Mouse (Mus musculus) embryonic facial prominence, embryonic 11.5 days (tissue): ENCODE results near the gene Slc35b1. TPM values are rescaled to one million over a fixed set of nuclear protein-coding genes. Genes with fewer than 3 reads are reported as not detected.

Experiments used
- ATAC-seq: fragments of 200-750 bp; cut with Nextera tagmentation; replicated peaks from 2 replicates; pipeline ENCODE4 v1.8.0; 2017; ENCODE audit warnings: low read depth; ENCODE audit not compliant: insufficient number of reproducible peaks, low FRiP score, low TSS enrichment
- DNase-seq: peaks from one replicate; pipeline ENCODE4 v3.0.0-alpha.2; 2015; ENCODE audit warnings: low spot score
- H3K27ac ChIP-seq: fragments of 300-500 bp; sonication (generic); replicated peaks from 2 replicates; pipeline ENCODE4 v1.5.1; 2014; ENCODE audit warnings: mild to moderate bottlenecking, low read depth, low read length, control low read depth
- H3K27me3 ChIP-seq: fragments of 300-500 bp; sonication (generic); 2 replicates; pipeline ENCODE4 v1.6.1; 2014; ENCODE audit warnings: mild to moderate bottlenecking, low read length, moderate library complexity, mixed read lengths; ENCODE audit not compliant: control insufficient read depth, insufficient read depth
- H3K36me3 ChIP-seq: fragments of 300-500 bp; sonication (generic); replicated peaks from 2 replicates; pipeline ENCODE4 v1.6.1; 2014; ENCODE audit warnings: low read depth, mild to moderate bottlenecking, low read length, moderate library complexity, mixed read lengths; ENCODE audit not compliant: control insufficient read depth, insufficient read depth
- H3K4me1 ChIP-seq: fragments of 300-500 bp; sonication (generic); 2 replicates; pipeline ENCODE4 v1.6.1; 2014; ENCODE audit warnings: low read length, mixed read lengths; ENCODE audit not compliant: control insufficient read depth, insufficient read depth
- H3K4me2 ChIP-seq: fragments of 300-500 bp; sonication (generic); 2 replicates; pipeline ENCODE4 v1.6.1; 2014; ENCODE audit warnings: low read depth, mild to moderate bottlenecking, control low read depth, low read length, moderate library complexity
- H3K4me3 ChIP-seq: fragments of 300-500 bp; sonication (generic); 2 replicates; pipeline ENCODE4 v1.5.1; 2014; ENCODE audit warnings: low read depth, low read length, control low read depth
- H3K9ac ChIP-seq: fragments of 300-500 bp; sonication (generic); replicated peaks from 2 replicates; pipeline ENCODE4 v1.6.1; 2014; ENCODE audit warnings: mild to moderate bottlenecking, control low read depth, low read length
- H3K9me3 ChIP-seq: fragments of 300-500 bp; sonication (generic); replicated peaks from 2 replicates; pipeline ENCODE4 v1.6.1; 2016; ENCODE audit warnings: mild to moderate bottlenecking, low read length, inconsistent platforms, mixed read lengths; ENCODE audit not compliant: control insufficient read depth
- WGBS: fragments of 180-500 bp; shearing (Covaris S2); extraction: QIAGEN DNeasy Blood & Tissue Kit; methylation state at CpG from one replicate; pipeline ENCODE4 v1.1.7; 2014; 5-methylcytosine and 5-hydroxymethylcytosine counted together
- polyA plus RNA-seq: library from polyadenylated mRNA; unstranded; fragments of >200 nt; fragmentation: Nextera tagmentation; extraction: Ambion mirVana; gene quantifications from 2 replicates; pipeline ENCODE4 v1.2.1, GENCODE M21; 2014

The Slc35b1 gene
- polyA plus RNA-seq, 1 experiment from 2014 or later, result 125 TPM

GRCm38 (mm10) chr11:95383331-95383986, 1.0 kb upstream of the Slc35b1 start:
- peaks cover 2% of the 10 kb centered on the region for H3K36me3 ChIP-seq
- no peak for ATAC-seq
- WGBS, result 93% methylated on average over 5 of the region's 5 CpGs

GRCm38 (mm10) chr11:95384004-95384318, 531 bp upstream of the Slc35b1 start:
- DNase-seq, result no peak
- no peak overlapping the region for H3K27ac ChIP-seq
- 42% methylated on average over 9 of the region's 9 CpGs for WGBS
- H3K4me1 ChIP-seq, result no peaks in the 10 kb centered on the region; the same call in 1 of the 2 replicates
- peak overlapping the region; percentile 40; the same call in 1 of the 2 replicates for H3K9ac ChIP-seq
- ATAC-seq, result no peak
- no peaks in the 10 kb centered on the region for H3K9me3 ChIP-seq
- peaks cover 5% of the 10 kb centered on the region for H3K36me3 ChIP-seq
- H3K4me2 ChIP-seq, result no peak overlapping the region
- no peak overlapping the region for H3K4me3 ChIP-seq
- H3K27me3 ChIP-seq, result no peaks in the 10 kb centered on the region

More at GRCm38 (mm10) chr11:95383331-95383986, 1.0 kb upstream of the Slc35b1 start:
- no peaks in the 10 kb centered on the region; the same call in 1 of the 2 replicates for H3K4me1 ChIP-seq
- no peaks in the 10 kb centered on the region for H3K27me3 ChIP-seq
- H3K4me3 ChIP-seq, result no peak overlapping the region
- no peak overlapping the region for H3K9ac ChIP-seq
- H3K4me2 ChIP-seq, result no peak overlapping the region
- no peaks in the 10 kb centered on the region for H3K9me3 ChIP-seq
- no peak overlapping the region for H3K27ac ChIP-seq
- no peak for DNase-seq

- no peaks in the 10 kb centered on the region for H3K27me3 ChIP-seq
- peak overlapping the region; percentile 93 for H3K9ac ChIP-seq
- H3K4me3 ChIP-seq, result peak overlapping the region; percentile 86
- no peak for DNase-seq
- no peaks in the 10 kb centered on the region for H3K9me3 ChIP-seq
- ATAC-seq, result no peak
- H3K4me1 ChIP-seq, result no peaks in the 10 kb centered on the region; the same call in 1 of the 2 replicates
- WGBS, result under 1% methylated on average over 14 of the region's 14 CpGs
- H3K36me3 ChIP-seq, result peaks cover 5% of the 10 kb centered on the region
- peak overlapping the region; percentile 72 for H3K27ac ChIP-seq
- peak overlapping the region; percentile 42 for H3K4me2 ChIP-seq
Measured at GRCm38 (mm10) chr11:95384973-95385320, 455 bp downstream of the Slc35b1 start.

GRCm38 (mm10) chr11:95387354-95387753, 2.9 kb downstream of the Slc35b1 start:
- H3K4me3 ChIP-seq, result no peak overlapping the region
- H3K36me3 ChIP-seq, result peaks cover 13% of the 10 kb centered on the region
- 91% methylated on average over 7 of the region's 7 CpGs for WGBS
- H3K4me1 ChIP-seq, result no peaks in the 10 kb centered on the region; the same call in 1 of the 2 replicates
- H3K4me2 ChIP-seq, result no peak overlapping the region
- H3K27ac ChIP-seq, result no peak overlapping the region
- H3K9me3 ChIP-seq, result no peaks in the 10 kb centered on the region
- H3K9ac ChIP-seq, result no peak overlapping the region
- ATAC-seq, result no peak
- no peaks in the 10 kb centered on the region for H3K27me3 ChIP-seq
- no peak for DNase-seq

GRCm38 (mm10) chr11:95389006-95389405, 4.5 kb downstream of the Slc35b1 start:
- H3K27me3 ChIP-seq, result no peaks in the 10 kb centered on the region

GRCm38 (mm10) chr11:95390420-95390819, 5.9 kb downstream of the Slc35b1 start:
- 97% methylated on average over 6 of the region's 6 CpGs for WGBS
- no peak for ATAC-seq
- peaks cover 13% of the 10 kb centered on the region for H3K36me3 ChIP-seq

More at GRCm38 (mm10) chr11:95389006-95389405, 4.5 kb downstream of the Slc35b1 start:
- 77% methylated on average over 3 of the region's 3 CpGs for WGBS
- Histone ChIP-seq H3K4me3 (no peak overlapping the region), H3K9me3 (no peaks in the 10 kb centered on the region), H3K4me1 (no peaks in the 10 kb centered on the region; the same call in 1 of the 2 replicates), H3K9ac (no peak overlapping the region), H3K27ac (no peak overlapping the region), H3K36me3 (peaks cover 13% of the 10 kb centered on the region), H3K4me2 (no peak overlapping the region)
- no peak for ATAC-seq
- no peak for DNase-seq

GRCm38 (mm10) chr11:95391201-95391600, 6.7 kb downstream of the Slc35b1 start:
- 79% methylated on average over 4 of the region's 4 CpGs for WGBS
- Histone ChIP-seq H3K27me3 (no peaks in the 10 kb centered on the region), H3K27ac (no peak overlapping the region), H3K36me3 (peaks cover 13% of the 10 kb centered on the region), H3K4me3 (no peak overlapping the region), H3K4me2 (no peak overlapping the region), H3K9me3 (no peaks in the 10 kb centered on the region), H3K4me1 (no peaks in the 10 kb centered on the region; the same call in 1 of the 2 replicates), H3K9ac (no peak overlapping the region)
- no peak for DNase-seq
- no peak for ATAC-seq

More at GRCm38 (mm10) chr11:95390420-95390819, 5.9 kb downstream of the Slc35b1 start:
- Histone ChIP-seq H3K4me3 (no peak overlapping the region), H3K9me3 (no peaks in the 10 kb centered on the region), H3K9ac (no peak overlapping the region), H3K4me1 (no peaks in the 10 kb centered on the region; the same call in 1 of the 2 replicates), H3K4me2 (no peak overlapping the region), H3K27me3 (no peaks in the 10 kb centered on the region), H3K27ac (no peak overlapping the region)
- no peak for DNase-seq

GRCm38 (mm10) chr11:95391743-95392142, 7.3 kb downstream of the Slc35b1 start:
- Histone ChIP-seq H3K27me3 (no peaks in the 10 kb centered on the region), H3K27ac (0 out of 2 replicates have a peak overlapping the region, but pooled peaks have one; percentile 3), H3K4me3 (no peak overlapping the region), H3K4me2 (no peak overlapping the region), H3K4me1 (no peaks in the 10 kb centered on the region; the same call in 1 of the 2 replicates), H3K9me3 (no peaks in the 10 kb centered on the region), H3K9ac (no peak overlapping the region), H3K36me3 (peaks cover 13% of the 10 kb centered on the region)
- DNase-seq (no peak), ATAC-seq (no peak)
- 82% methylated on average over 5 of the region's 5 CpGs for WGBS
